Mouse (Mus musculus): ENCODE data around the gene Gfra1.

Gene Gfra1

GRCm38 (mm10) chr19:58254172-58254571 is 201.5 kb downstream of the Gfra1 start:
- H3K27me3 ChIP-seq (ENCODE audit: control insufficient read depth, insufficient read depth, low read length, poor library complexity, severe bottlenecking) = no peaks in the 10 kb centered on the region
- no peak for DNase-seq (ENCODE audit: low read depth, low spot score)
- no peaks in the 10 kb centered on the region for H3K36me3 ChIP-seq (ENCODE audit: control insufficient read depth, insufficient read depth, low read length, poor library complexity, severe bottlenecking)

GRCm38 (mm10) chr19:58251698-58252097 is 204.0 kb downstream of the Gfra1 start:
- no peaks in the 10 kb centered on the region for H3K27me3 ChIP-seq (ENCODE audit: control insufficient read depth, insufficient read depth, low read length, poor library complexity, severe bottlenecking)
- DNase-seq (ENCODE audit: low read depth, low spot score) = no peak
- no peaks in the 10 kb centered on the region for H3K36me3 ChIP-seq (ENCODE audit: control insufficient read depth, insufficient read depth, low read length, poor library complexity, severe bottlenecking)

- Histone ChIP-seq H3K36me3 (ENCODE audit: control insufficient read depth, insufficient read depth, low read length, poor library complexity, severe bottlenecking) (no peaks in the 10 kb centered on the region), H3K27me3 (ENCODE audit: control insufficient read depth, insufficient read depth, low read length, poor library complexity, severe bottlenecking) (no peaks in the 10 kb centered on the region)
- DNase-seq (ENCODE audit: low read depth, low spot score) = no peak
These were observed 204.6 kb downstream of the Gfra1 start for GRCm38 (mm10) chr19:58251095-58251494.

GRCm38 (mm10) chr19:58250237-58250636 is 205.5 kb downstream of the Gfra1 start:
- H3K36me3 ChIP-seq (ENCODE audit: control insufficient read depth, insufficient read depth, low read length, poor library complexity, severe bottlenecking) = no peaks in the 10 kb centered on the region
- H3K27me3 ChIP-seq (ENCODE audit: control insufficient read depth, insufficient read depth, low read length, poor library complexity, severe bottlenecking) = no peaks in the 10 kb centered on the region
- DNase-seq (ENCODE audit: low read depth, low spot score) = no peak

- no peak for DNase-seq (ENCODE audit: low read depth, low spot score)
- Histone ChIP-seq H3K27me3 (ENCODE audit: control insufficient read depth, insufficient read depth, low read length, poor library complexity, severe bottlenecking) (no peaks in the 10 kb centered on the region), H3K36me3 (ENCODE audit: control insufficient read depth, insufficient read depth, low read length, poor library complexity, severe bottlenecking) (no peaks in the 10 kb centered on the region)
These were observed 211.6 kb downstream of the Gfra1 start for GRCm38 (mm10) chr19:58244148-58244547.

- Histone ChIP-seq H3K36me3 (ENCODE audit: control insufficient read depth, insufficient read depth, low read length, poor library complexity, severe bottlenecking) (no peaks in the 10 kb centered on the region), H3K27me3 (ENCODE audit: control insufficient read depth, insufficient read depth, low read length, poor library complexity, severe bottlenecking) (no peaks in the 10 kb centered on the region)
- DNase-seq (ENCODE audit: low read depth, low spot score) = no peak
These were observed 212.1 kb downstream of the Gfra1 start for GRCm38 (mm10) chr19:58243604-58244003.

GRCm38 (mm10) chr19:58238325-58238724 is 217.4 kb downstream of the Gfra1 start:
- H3K27me3 ChIP-seq (ENCODE audit: control insufficient read depth, insufficient read depth, low read length, poor library complexity, severe bottlenecking) = no peaks in the 10 kb centered on the region
- no peaks in the 10 kb centered on the region for H3K36me3 ChIP-seq (ENCODE audit: control insufficient read depth, insufficient read depth, low read length, poor library complexity, severe bottlenecking)
- no peak for DNase-seq (ENCODE audit: low read depth, low spot score)

GRCm38 (mm10) chr19:58227725-58228124 is 228.0 kb downstream of the Gfra1 start:
- Histone ChIP-seq H3K36me3 (ENCODE audit: control insufficient read depth, insufficient read depth, low read length, poor library complexity, severe bottlenecking) (no peaks in the 10 kb centered on the region), H3K27me3 (ENCODE audit: control insufficient read depth, insufficient read depth, low read length, poor library complexity, severe bottlenecking) (no peaks in the 10 kb centered on the region)
- DNase-seq (ENCODE audit: low read depth, low spot score) = no peak

- no peak for DNase-seq (ENCODE audit: low read depth, low spot score)
- Histone ChIP-seq H3K27me3 (ENCODE audit: control insufficient read depth, insufficient read depth, low read length, poor library complexity, severe bottlenecking) (no peaks in the 10 kb centered on the region), H3K36me3 (ENCODE audit: control insufficient read depth, insufficient read depth, low read length, poor library complexity, severe bottlenecking) (no peaks in the 10 kb centered on the region)
These were observed 228.8 kb downstream of the Gfra1 start for GRCm38 (mm10) chr19:58226882-58227281.

GRCm38 (mm10) chr19:58220061-58220831 is 235.5 kb downstream of the Gfra1 start:
- no peaks in the 10 kb centered on the region for H3K27me3 ChIP-seq (ENCODE audit: control insufficient read depth, insufficient read depth, low read length, poor library complexity, severe bottlenecking)
- no peak for DNase-seq (ENCODE audit: low read depth, low spot score)
- H3K36me3 ChIP-seq (ENCODE audit: control insufficient read depth, insufficient read depth, low read length, poor library complexity, severe bottlenecking) = no peaks in the 10 kb centered on the region

- Histone ChIP-seq H3K27me3 (ENCODE audit: control insufficient read depth, insufficient read depth, low read length, poor library complexity, severe bottlenecking) (no peaks in the 10 kb centered on the region), H3K36me3 (ENCODE audit: control insufficient read depth, insufficient read depth, low read length, poor library complexity, severe bottlenecking) (no peaks in the 10 kb centered on the region)
- no peak for DNase-seq (ENCODE audit: low read depth, low spot score)
These were observed 238.1 kb downstream of the Gfra1 start for GRCm38 (mm10) chr19:58217591-58217990.

GRCm38 (mm10) chr19:58206496-58207044 is 249.1 kb downstream of the Gfra1 start:
- H3K27me3 ChIP-seq (ENCODE audit: control insufficient read depth, insufficient read depth, low read length, poor library complexity, severe bottlenecking) = no peaks in the 10 kb centered on the region
- DNase-seq (ENCODE audit: low read depth, low spot score) = no peak
- no peaks in the 10 kb centered on the region for H3K36me3 ChIP-seq (ENCODE audit: control insufficient read depth, insufficient read depth, low read length, poor library complexity, severe bottlenecking)

GRCm38 (mm10) chr19:58205470-58205869 is 250.2 kb downstream of the Gfra1 start:
- Histone ChIP-seq H3K36me3 (ENCODE audit: control insufficient read depth, insufficient read depth, low read length, poor library complexity, severe bottlenecking) (no peaks in the 10 kb centered on the region), H3K27me3 (ENCODE audit: control insufficient read depth, insufficient read depth, low read length, poor library complexity, severe bottlenecking) (no peaks in the 10 kb centered on the region)
- DNase-seq (ENCODE audit: low read depth, low spot score) = no peak

- DNase-seq (ENCODE audit: low read depth, low spot score) = no peak
These were observed 253.1 kb downstream of the Gfra1 start for GRCm38 (mm10) chr19:58202627-58203026.

GRCm38 (mm10) chr19:58199679-58200078 is 256.0 kb downstream of the Gfra1 start:
- Histone ChIP-seq H3K36me3 (ENCODE audit: control insufficient read depth, insufficient read depth, low read length, poor library complexity, severe bottlenecking) (no peaks in the 10 kb centered on the region), H3K27me3 (ENCODE audit: control insufficient read depth, insufficient read depth, low read length, poor library complexity, severe bottlenecking) (no peaks in the 10 kb centered on the region)
- no peak for DNase-seq (ENCODE audit: low read depth, low spot score)

More at GRCm38 (mm10) chr19:58202627-58203026, 253.1 kb downstream of the Gfra1 start:
- Histone ChIP-seq H3K36me3 (ENCODE audit: control insufficient read depth, insufficient read depth, low read length, poor library complexity, severe bottlenecking) (no peaks in the 10 kb centered on the region), H3K27me3 (ENCODE audit: control insufficient read depth, insufficient read depth, low read length, poor library complexity, severe bottlenecking) (no peaks in the 10 kb centered on the region)
